Mouse (Mus musculus) 3134 (cell line): Measurements from ENCODE around the gene Prl.
A peak's percentile ranks its signal among the peaks of the same experiment; 100 is the strongest.
"Not testable (repeated sequence)": the region's sequence is repeated elsewhere in the genome, so short reads cannot be mapped to it uniquely, and the experiment has no call there.

Experiments
- DNase-seq: peaks from one replicate; pipeline ENCODE4 v3.0.0-alpha.2; 2011; ENCODE audit warnings: low spot score; ENCODE audit not compliant: insufficient read length; ENCODE audit errors: extremely low read depth

Gene Prl

GRCm38 (mm10) chr13:27057270-27057669 is at the start of gene Prl:
Prl (plus strand) TSS chr13:27057570.
- DNase-seq, result no peak

GRCm38 (mm10) chr13:27026614-27027013 is 30.8 kb upstream of the Prl start:
- DNase-seq, result peak; percentile 10

GRCm38 (mm10) chr13:27027376-27027775 is 30.0 kb upstream of the Prl start:
- peak; percentile 56 for DNase-seq

- DNase-seq, result no peak
Measured at GRCm38 (mm10) chr13:27028501-27029240, 28.7 kb upstream of the Prl start.

- no peak for DNase-seq
Measured at GRCm38 (mm10) chr13:27031101-27031852, 26.1 kb upstream of the Prl start.

- DNase-seq, result no peak
Measured at GRCm38 (mm10) chr13:27031853-27032240, 25.5 kb upstream of the Prl start.

- peak; percentile 55 for DNase-seq
Measured at GRCm38 (mm10) chr13:27032998-27033397, 24.4 kb upstream of the Prl start.

- peak; percentile 9 for DNase-seq
Measured at GRCm38 (mm10) chr13:27042185-27042584, 15.2 kb upstream of the Prl start.

GRCm38 (mm10) chr13:27043326-27043725 is 14.0 kb upstream of the Prl start:
- no peak for DNase-seq

GRCm38 (mm10) chr13:27059177-27059576 is 1.8 kb downstream of the Prl start:
- no peak for DNase-seq

- DNase-seq, result not testable (repeated sequence)
Measured at GRCm38 (mm10) chr13:27093890-27094289, 36.5 kb downstream of the Prl start, which contains the start of gene Prl3d1. Prl3d1 (plus strand) TSS chr13:27094190.
